Mouse (Mus musculus): ENCODE measurements around the gene Rnf152. TPM values are rescaled to one million over a fixed set of nuclear protein-coding genes. Genes with fewer than 3 reads are reported as not detected.

The Rnf152 gene
- polyA plus RNA-seq, 1 experiment, result 2.8 TPM

DNA sequence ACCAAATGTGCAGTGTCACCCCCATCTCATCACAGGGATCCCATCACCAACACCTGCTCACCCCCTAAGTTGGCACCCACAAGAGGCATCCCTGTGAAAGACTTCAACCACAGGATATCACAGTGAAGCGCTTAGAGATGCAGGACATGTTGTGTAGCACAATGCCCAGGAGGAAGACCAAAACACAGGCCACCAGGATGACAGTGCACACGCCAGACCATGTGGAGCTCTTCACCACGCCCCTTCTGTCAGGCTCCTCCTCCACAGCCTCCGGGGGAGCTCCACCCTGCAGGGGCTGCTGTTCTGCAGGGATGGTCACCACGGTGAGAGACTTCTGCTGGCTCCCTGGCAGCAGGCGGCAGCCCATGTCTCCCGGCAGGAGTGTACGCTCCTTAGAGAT lies 72.4 kb downstream of the Rnf152 start:
- WGBS, result 85% methylated on average over 8 of the region's 8 CpGs
- no peak for TF ChIP-seq POLR2A (IDR thresholded peaks at IDR 0.05; ENCODE audit: low read depth, low read length)
- no peak for TF ChIP-seq CTCF (IDR thresholded peaks at IDR 0.05; ENCODE audit: extremely low read depth, insufficient read length, insufficient replicate concordance, low read depth, low read length)
- Histone ChIP-seq H3K27me3 (ENCODE audit: control insufficient read depth, insufficient read depth, low read length) (no peaks in the 10 kb centered on the region), H3K4me1 (ENCODE audit: control insufficient read depth, insufficient read depth, insufficient read length, low read length) (no peaks in the 10 kb centered on the region), H3K27ac (ENCODE audit: insufficient read depth, low read depth, low read length) (no peak overlapping the region), H3K36me3 (ENCODE audit: control insufficient read depth, insufficient read depth, low read length) (0 out of 2 replicates have a peak, but pooled peaks cover 3% of the 10 kb centered on the region), H3K4me3 (ENCODE audit: low read depth, low read length) (no peak overlapping the region)

DNA sequence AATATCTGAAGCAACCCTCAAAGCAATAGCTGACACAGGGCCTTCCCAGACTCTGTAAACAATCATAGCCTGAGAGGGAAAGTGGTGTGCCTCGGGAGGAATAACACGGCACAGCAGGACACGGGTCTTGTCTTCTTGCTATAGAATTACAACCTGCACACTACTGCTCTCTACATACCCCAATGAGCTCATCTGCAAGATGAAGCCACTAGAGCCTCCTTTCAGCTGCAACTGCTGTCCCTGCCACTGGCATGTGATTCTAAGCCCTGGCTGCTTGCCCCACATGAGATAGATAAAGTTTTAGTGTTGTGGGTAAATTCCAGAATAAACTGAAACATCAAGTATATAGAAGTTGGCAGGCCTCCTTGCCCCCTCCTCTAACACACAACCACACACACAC lies 75.2 kb downstream of the Rnf152 start:
- Histone ChIP-seq H3K36me3 (ENCODE audit: control insufficient read depth, insufficient read depth, low read length) (0 out of 2 replicates have a peak, but pooled peaks cover 3% of the 10 kb centered on the region), H3K4me1 (ENCODE audit: control insufficient read depth, insufficient read depth, insufficient read length, low read length) (no peaks in the 10 kb centered on the region), H3K4me3 (ENCODE audit: low read depth, low read length) (no peak overlapping the region), H3K27ac (ENCODE audit: insufficient read depth, low read depth, low read length) (no peak overlapping the region), H3K27me3 (ENCODE audit: control insufficient read depth, insufficient read depth, low read length) (no peaks in the 10 kb centered on the region)
- WGBS, result 38% methylated on average over 3 of the region's 3 CpGs
- TF ChIP-seq CTCF (IDR thresholded peaks at IDR 0.05; ENCODE audit: extremely low read depth, insufficient read length, insufficient replicate concordance, low read depth, low read length) (no peak), POLR2A (IDR thresholded peaks at IDR 0.05; ENCODE audit: low read depth, low read length) (no peak)

DNA sequence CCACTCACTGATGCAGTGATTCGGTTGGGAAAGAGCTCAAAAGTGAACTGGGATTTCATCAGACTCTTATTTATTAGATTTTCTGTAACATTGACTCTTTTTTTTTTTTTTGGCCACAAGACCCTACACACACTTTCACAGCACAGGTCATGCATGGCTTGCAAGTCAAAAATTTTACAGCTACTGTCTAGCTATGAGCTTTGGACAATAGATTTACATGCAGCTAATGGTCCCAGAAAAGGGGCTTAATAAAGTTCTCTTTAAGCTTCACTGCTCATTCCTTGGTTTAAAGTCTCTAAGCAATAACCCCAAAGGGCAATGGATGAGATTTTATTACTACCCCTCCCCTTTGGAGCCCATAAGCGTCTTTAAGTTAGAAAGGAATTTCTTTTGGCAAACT lies 76.3 kb downstream of the Rnf152 start:
- 0 out of 2 replicates have a peak, but pooled peaks cover 3% of the 10 kb centered on the region for H3K36me3 ChIP-seq (ENCODE audit: control insufficient read depth, insufficient read depth, low read length)
- TF ChIP-seq POLR2A (IDR thresholded peaks at IDR 0.05; ENCODE audit: low read depth, low read length) (no peak), CTCF (IDR thresholded peaks at IDR 0.05; ENCODE audit: extremely low read depth, insufficient read length, insufficient replicate concordance, low read depth, low read length) (no peak)
- 69% methylated on average over 2 of the region's 2 CpGs for WGBS
- H3K27me3 ChIP-seq (ENCODE audit: control insufficient read depth, insufficient read depth, low read length), result no peaks in the 10 kb centered on the region
- no peak overlapping the region for H3K4me3 ChIP-seq (ENCODE audit: low read depth, low read length)
- H3K27ac ChIP-seq (ENCODE audit: insufficient read depth, low read depth, low read length), result no peak overlapping the region
- no peaks in the 10 kb centered on the region for H3K4me1 ChIP-seq (ENCODE audit: control insufficient read depth, insufficient read depth, insufficient read length, low read length)

DNA sequence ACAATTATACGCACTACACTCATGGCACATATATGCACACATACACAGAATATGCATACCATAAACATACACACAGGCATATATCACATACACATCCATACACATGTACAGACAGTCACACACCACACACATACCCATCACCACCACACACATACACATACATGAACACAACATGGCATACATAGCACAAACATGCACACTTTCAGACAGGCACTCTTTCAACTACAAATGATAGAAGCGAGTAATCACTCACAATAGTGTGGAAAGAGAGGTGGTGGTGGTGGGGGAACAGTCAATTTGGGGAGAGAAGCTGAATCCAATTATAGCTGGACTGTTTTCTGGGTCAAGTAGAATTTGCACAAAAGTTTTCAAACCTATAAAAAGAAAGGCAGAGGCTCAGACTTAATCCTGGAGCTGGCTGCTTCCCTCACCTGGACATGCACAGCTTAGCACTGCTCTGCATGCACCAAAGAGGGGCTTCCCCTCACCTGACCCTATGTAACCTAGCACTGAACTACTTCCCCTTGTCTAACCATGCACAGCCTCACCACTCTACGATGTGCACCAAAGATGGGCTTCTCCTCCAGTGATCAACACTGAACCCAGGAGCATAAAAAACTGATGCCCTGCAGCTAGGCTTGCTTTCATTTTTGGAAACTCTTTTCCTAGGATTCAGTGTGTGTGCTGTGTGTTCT lies 81.9 kb downstream of the Rnf152 start:
- TF ChIP-seq CTCF (IDR thresholded peaks at IDR 0.05; ENCODE audit: extremely low read depth, insufficient read length, insufficient replicate concordance, low read depth, low read length) (no peak), POLR2A (IDR thresholded peaks at IDR 0.05; ENCODE audit: low read depth, low read length) (no peak)
- Histone ChIP-seq H3K36me3 (ENCODE audit: control insufficient read depth, insufficient read depth, low read length) (no peaks in the 10 kb centered on the region), H3K27me3 (ENCODE audit: control insufficient read depth, insufficient read depth, low read length) (no peaks in the 10 kb centered on the region), H3K27ac (ENCODE audit: insufficient read depth, low read depth, low read length) (no peak overlapping the region), H3K4me1 (ENCODE audit: control insufficient read depth, insufficient read depth, insufficient read length, low read length) (no peaks in the 10 kb centered on the region), H3K4me3 (ENCODE audit: low read depth, low read length) (no peak overlapping the region)
- WGBS, result 87% methylated on average over 3 of the region's 3 CpGs

DNA sequence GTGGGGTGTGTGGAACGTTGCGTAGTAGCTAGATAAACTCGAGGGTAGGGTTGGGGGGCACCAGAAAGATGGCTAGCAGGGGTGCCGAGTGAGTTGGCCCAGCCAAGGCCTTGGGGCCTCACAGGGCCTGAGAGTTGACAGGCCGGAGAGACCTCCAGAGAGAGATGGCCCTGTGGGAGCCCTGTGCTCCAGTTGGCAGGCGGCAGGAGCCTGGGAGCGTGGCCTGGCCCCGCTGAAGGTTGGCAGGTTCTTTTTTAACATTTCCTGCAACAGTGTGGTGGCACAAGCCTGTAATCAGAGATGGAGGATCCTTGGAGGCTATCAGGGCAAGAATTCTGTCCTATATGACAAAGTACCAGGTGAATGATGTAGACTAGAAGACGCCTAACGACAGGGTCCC lies 85.4 kb downstream of the Rnf152 start:
- TF ChIP-seq CTCF (IDR thresholded peaks at IDR 0.05; ENCODE audit: extremely low read depth, insufficient read length, insufficient replicate concordance, low read depth, low read length), result no peak
- TF ChIP-seq POLR2A (IDR thresholded peaks at IDR 0.05; ENCODE audit: low read depth, low read length), result no peak
- 89% methylated on average over 10 of the region's 10 CpGs for WGBS
- H3K4me3 ChIP-seq (ENCODE audit: low read depth, low read length), result no peak overlapping the region
- H3K36me3 ChIP-seq (ENCODE audit: control insufficient read depth, insufficient read depth, low read length), result no peaks in the 10 kb centered on the region
- no peaks in the 10 kb centered on the region for H3K27me3 ChIP-seq (ENCODE audit: control insufficient read depth, insufficient read depth, low read length)
- H3K4me1 ChIP-seq (ENCODE audit: control insufficient read depth, insufficient read depth, insufficient read length, low read length), result no peaks in the 10 kb centered on the region
- H3K27ac ChIP-seq (ENCODE audit: insufficient read depth, low read depth, low read length), result no peak overlapping the region

DNA sequence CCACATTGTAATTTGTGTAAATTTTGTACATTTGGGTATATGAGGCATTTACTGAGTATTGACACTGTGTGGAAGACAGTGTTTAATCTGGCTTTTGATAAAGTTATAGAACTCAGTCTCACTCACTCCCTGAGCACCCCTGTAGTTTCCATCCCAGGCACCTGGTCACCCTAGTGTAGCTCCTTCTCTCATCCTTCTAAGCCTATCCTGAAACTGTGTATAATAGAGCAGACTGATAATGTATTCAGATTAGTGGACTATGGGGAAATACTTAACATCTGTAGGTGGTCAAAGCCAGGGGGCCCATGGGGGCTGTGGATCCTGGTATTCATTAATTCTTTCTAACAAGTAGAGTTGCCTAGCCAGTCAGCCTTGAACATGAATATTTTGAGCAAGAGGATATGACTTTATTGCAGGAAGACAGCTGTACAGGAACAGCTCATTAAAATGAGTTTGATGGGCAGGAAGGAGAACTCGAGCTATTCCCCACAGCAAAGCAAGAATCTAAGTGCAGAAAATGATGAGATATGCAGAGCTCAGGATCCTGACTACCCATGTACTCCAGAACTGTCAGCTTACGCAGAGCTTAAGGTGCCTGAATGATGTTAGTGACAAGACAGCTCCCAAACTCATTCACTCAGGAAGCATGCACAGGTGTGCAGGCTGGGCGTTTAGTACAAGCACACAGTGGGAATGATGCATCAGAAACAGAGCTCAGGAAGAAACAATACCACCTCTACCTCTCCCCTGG lies 93.1 kb downstream of the Rnf152 start:
- Histone ChIP-seq H3K27ac (ENCODE audit: insufficient read depth, low read depth, low read length) (no peak overlapping the region), H3K27me3 (ENCODE audit: control insufficient read depth, insufficient read depth, low read length) (no peaks in the 10 kb centered on the region), H3K4me3 (ENCODE audit: low read depth, low read length) (no peak overlapping the region), H3K4me1 (ENCODE audit: control insufficient read depth, insufficient read depth, insufficient read length, low read length) (no peaks in the 10 kb centered on the region), H3K36me3 (ENCODE audit: control insufficient read depth, insufficient read depth, low read length) (no peaks in the 10 kb centered on the region)
- TF ChIP-seq POLR2A (IDR thresholded peaks at IDR 0.05; ENCODE audit: low read depth, low read length) (no peak), CTCF (IDR thresholded peaks at IDR 0.05; ENCODE audit: extremely low read depth, insufficient read length, insufficient replicate concordance, low read depth, low read length) (no peak)
- 73% methylated on average over 3 of the region's 3 CpGs for WGBS

DNA sequence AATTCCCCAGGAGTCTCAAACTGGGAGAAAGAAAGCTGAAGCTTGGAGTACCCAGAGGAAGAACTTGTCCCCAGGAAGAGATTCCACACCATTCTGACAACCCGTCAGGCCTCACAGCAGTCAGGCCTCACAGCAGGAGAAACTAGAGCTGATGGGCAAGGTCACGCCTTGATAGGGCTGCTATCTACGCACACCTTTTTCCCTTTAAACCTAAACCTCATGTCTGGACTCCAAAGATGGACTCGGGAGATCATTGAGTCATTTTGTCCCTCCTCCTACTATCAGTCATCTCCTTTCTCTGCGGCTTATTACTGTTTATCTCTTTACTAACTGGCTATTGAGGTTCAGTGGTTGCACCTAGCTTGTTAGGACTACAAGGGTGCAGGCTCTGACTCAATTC lies 96.3 kb downstream of the Rnf152 start:
- Histone ChIP-seq H3K4me1 (ENCODE audit: control insufficient read depth, insufficient read depth, insufficient read length, low read length) (no peaks in the 10 kb centered on the region), H3K27me3 (ENCODE audit: control insufficient read depth, insufficient read depth, low read length) (no peaks in the 10 kb centered on the region), H3K4me3 (ENCODE audit: low read depth, low read length) (no peak overlapping the region), H3K27ac (ENCODE audit: insufficient read depth, low read depth, low read length) (no peak overlapping the region), H3K36me3 (ENCODE audit: control insufficient read depth, insufficient read depth, low read length) (no peaks in the 10 kb centered on the region)
- WGBS, result 79% methylated on average over 5 of the region's 5 CpGs
- TF ChIP-seq CTCF (IDR thresholded peaks at IDR 0.05; ENCODE audit: extremely low read depth, insufficient read length, insufficient replicate concordance, low read depth, low read length) (no peak), POLR2A (IDR thresholded peaks at IDR 0.05; ENCODE audit: low read depth, low read length) (no peak)
